Mouse (Mus musculus) layer of hippocampus, adult 6 months (tissue): Measurements from ENCODE around the gene Calhm1. TPM values are rescaled to one million over a fixed set of nuclear protein-coding genes. Genes with fewer than 3 reads are reported as not detected.

Source experiments
- long read RNA-seq, 2 experiments: library from polyadenylated mRNA; unstranded; transcript quantifications; one replicate each; pipeline ENCODE4 v2.0.0; 2019 to 2020
- polyA plus RNA-seq: library from polyadenylated mRNA; unstranded; fragments of <200 nt; fragmentation: Nextera tagmentation; gene quantifications from 2 replicates; pipeline ENCODE4 v1.2.3, GENCODE M21; 2021

The Calhm1 gene
- polyA plus RNA-seq = not detected in 2 replicates
- long read RNA-seq, experiment 1 = 0 reads
- long read RNA-seq, experiment 2 = 0 reads

DNA sequence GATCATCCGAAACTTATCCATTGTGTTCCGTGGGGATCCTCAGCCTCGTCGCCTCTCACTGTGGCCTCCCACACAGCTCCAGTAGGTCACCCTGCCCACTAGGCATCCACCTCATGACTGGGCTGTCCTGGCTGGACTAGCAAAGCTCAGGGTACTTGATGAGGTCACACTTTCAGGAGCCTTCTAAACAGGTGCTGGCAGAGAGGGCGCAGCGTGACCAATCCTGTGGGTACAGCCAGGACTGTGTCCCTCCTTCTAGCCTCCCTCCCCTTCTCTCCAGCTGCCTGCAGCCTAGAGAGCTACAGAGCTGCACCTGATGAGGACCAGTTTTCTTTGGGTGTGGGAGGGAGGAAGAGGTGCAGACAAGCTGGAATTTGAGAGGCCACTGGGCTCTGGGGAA, at the start of gene Calhm1:
Calhm1 (minus strand) TSS at position 101 of the 400 bp plus-strand sequence.

DNA sequence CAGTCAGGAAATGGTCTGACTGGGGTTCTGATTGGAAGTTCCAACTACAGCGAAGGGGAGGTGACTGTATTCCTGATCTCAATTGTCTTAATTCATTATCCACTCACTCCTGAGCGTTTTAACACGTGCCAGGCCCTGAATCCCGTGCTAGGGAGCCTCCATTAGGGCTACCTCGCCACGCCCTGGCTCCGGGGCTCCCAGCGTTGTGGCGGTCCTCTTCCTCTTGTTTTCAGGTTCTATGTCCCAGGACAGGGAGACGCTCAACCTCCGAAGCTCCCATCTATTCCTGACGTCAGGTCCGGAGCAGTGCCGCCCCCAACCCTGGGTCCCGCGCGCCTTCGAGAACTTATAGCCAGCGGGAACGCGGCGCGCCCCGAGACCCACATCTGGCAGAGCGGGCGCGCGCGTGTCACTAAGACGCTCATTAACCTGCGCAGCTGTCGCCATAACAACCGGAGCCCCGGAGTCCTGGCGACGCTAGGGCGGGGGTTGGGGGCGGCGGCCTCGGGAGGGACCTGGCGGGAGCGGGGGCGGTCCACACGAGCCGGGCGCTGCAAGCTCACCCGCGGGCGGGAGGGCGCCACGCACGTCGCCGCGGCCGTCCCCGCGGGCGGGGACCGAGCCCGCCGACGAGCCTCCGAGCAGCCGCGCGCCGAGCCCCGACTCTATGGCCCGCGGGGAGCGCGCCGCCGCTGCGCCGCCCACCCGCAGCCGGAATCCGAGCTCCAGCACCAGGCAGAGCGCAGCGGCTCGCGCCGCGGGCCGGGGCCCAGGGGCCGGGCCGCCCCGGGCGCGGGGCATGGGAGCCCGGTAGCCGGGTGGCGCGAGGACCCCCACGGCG, 34.6 kb upstream of the Calhm1 start, which contains the start of gene Neurl1a:
Neurl1a (plus strand) TSS at position 390 of the 841 bp plus-strand sequence.

DNA sequence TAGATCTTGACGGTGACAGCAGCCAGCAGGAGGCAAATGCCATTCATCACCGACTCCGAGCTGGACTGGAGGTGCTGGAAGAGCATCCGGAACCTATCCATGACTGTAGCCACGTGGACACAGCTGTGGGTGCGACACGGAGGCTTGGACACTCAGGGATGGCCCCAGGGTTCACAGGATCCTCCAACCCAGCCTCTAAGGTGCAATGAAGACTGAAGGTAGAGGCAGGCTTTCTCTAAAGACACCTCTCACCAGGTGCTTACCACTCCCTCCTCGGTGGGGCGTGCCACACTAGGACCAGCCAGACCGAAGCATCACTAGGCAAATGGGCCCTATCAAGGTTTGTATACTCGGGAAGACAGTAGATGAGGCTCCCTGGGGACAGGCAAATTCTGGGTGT, 13.6 kb upstream of the Calhm1 start, which contains the start of gene Calhm3:
Calhm3 (minus strand) TSS at position 101 of the 400 bp plus-strand sequence.

DNA sequence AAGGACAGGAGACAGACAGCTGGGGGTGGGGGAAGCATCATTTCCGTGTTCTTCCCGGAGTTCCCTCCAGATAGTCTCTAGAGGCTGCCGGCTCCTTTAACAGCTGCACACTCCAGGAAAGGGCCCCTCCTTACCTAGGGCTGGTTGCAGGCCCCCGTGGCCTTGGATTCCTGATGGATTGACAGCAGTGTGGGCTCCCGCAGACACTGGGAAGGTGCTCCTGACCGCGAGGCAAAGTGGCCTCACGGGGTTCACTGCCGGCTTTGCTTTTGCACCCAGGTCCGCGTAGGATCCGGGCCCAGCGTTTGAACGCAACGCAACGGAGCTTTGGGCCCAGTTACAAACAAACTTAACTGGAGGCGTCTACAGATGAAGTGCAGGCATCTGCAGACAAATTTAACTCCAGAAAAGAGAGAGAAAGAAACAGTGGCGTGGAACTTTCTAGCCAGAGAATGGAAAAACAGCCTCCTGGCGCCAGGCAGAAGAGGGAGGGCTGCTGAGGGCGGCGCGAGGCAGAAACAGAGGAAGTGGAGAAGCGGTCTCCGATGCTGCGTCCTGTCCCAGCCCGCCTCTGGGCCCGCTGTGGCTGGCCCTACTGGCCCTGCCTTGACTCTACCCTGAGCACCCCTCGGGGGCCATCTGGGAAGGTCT, 6.2 kb downstream of the Calhm1 start, which contains the start of gene Calhm2:
Calhm2 (minus strand) TSS at position 524 of the 651 bp plus-strand sequence.

Other genes with a start within 250 kb of the Calhm1 start
- gene Ina, start 129.6 kb downstream of the Calhm1 start, polyA plus RNA-seq = 65.0 and 74.4 TPM in 2 replicates
- gene Nt5c2, start 129.1 kb downstream of the Calhm1 start, polyA plus RNA-seq = 26.3 and 30.8 TPM in 2 replicates
- 5.6 and 6.0 TPM in 2 replicates for gene Pcgf6, start 93.3 kb downstream of the Calhm1 start, polyA plus RNA-seq
- gene Taf5, start 76.5 kb downstream of the Calhm1 start, polyA plus RNA-seq = 0.68 and 0.70 TPM in 2 replicates
- 3,663 and 4,239 TPM in 2 replicates for gene Usmg5, start 53.6 kb downstream of the Calhm1 start, polyA plus RNA-seq
- 2.7 TPM in 2 replicates for gene Pdcd11, start 53.5 kb downstream of the Calhm1 start, polyA plus RNA-seq
- gene Calhm2, start 6.0 kb downstream of the Calhm1 start, polyA plus RNA-seq = 3.6 and 4.6 TPM in 2 replicates
- gene Calhm3, start 13.5 kb upstream of the Calhm1 start, polyA plus RNA-seq = 0.18 TPM in 1 of 2 replicates, not detected in the other
- 33.6 and 34.5 TPM in 2 replicates for gene Neurl1a, start 34.6 kb upstream of the Calhm1 start, polyA plus RNA-seq